Mouse (Mus musculus) brown adipose tissue, adult 24 weeks (tissue): Measurements from ENCODE around the gene Gas2. TPM values are rescaled to one million over a fixed set of nuclear protein-coding genes. Genes with fewer than 3 reads are reported as not detected.

Source experiments
- H3K27ac ChIP-seq: fragments of 200-500 bp; replicated peaks from 2 replicates; pipeline ENCODE4 v1.5.1; 2012; ENCODE audit warnings: low read depth, mild to moderate bottlenecking, low read length
- H3K4me1 ChIP-seq: fragments of 200-500 bp; 2 replicates; pipeline ENCODE4 v1.6.1; 2012; ENCODE audit warnings: low read length, mixed read lengths; ENCODE audit not compliant: control insufficient read depth, insufficient read depth, insufficient read length
- H3K4me3 ChIP-seq: fragments of 200-500 bp; 2 replicates; pipeline ENCODE4 v1.5.1; 2012; ENCODE audit warnings: low read depth, mild to moderate bottlenecking, low read length, moderate library complexity; ENCODE audit not compliant: insufficient read depth
- polyA plus RNA-seq: library from polyadenylated mRNA; stranded (reverse); fragments of >200 nt; gene quantifications from 2 replicates; pipeline ENCODE4 v1.2.4, GENCODE M21; 2012; ENCODE audit not compliant: missing spikeins, insufficient read depth, insufficient read length

The Gas2 gene
- 4.2 and 4.7 TPM in 2 replicates for polyA plus RNA-seq

DNA sequence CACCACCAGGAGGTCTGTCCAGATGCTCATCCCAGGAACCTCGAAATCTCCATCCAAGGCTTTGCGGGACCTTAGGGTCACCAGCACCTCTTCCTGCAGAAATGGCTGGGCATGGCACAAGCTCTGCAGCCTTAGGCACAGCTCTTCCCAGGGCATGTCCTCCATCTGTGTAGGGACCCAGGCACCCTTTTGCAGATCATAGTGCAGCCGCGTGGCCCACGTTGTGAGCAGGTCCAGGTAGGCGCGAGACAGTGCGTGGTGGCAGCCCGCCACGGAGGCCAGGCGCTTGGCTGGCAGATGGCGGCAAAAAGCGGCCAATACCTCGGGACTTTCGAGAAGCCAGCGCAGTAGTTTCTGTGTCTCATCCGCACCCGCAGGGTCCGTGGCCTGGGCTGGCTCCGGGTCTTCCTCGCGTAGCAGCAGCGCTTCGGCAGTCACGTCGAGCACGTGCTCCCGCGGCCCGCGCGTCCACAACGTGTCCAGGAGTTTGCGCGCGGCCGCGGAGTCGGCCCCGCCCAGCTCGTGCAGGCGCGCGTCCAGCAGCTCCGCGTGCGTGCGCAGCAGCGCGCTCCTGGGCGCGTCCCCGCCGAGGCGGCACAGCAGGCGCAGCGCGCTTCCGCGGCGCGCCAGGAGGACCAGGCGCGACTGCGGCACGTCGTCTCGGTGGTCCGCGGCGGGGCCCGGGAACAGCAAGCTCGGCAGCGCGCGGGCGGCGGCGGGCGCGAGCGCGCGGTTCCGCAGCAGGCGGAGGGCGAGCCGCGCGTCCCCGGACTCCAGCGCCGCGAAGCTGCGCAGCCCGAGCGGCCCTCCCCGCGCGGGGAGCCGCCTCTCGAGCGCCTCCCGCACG is at the start of gene Gas2:
TSS of gene Gas2 (plus strand) at position 766 of the 847 bp plus-strand sequence.
- Histone ChIP-seq H3K4me3 (peak within 1 kb of the TSS; percentile 84), H3K27ac (peak within 1 kb of the TSS; percentile 64), H3K4me1 (peaks cover 5% of the 10 kb centered on the region)

DNA sequence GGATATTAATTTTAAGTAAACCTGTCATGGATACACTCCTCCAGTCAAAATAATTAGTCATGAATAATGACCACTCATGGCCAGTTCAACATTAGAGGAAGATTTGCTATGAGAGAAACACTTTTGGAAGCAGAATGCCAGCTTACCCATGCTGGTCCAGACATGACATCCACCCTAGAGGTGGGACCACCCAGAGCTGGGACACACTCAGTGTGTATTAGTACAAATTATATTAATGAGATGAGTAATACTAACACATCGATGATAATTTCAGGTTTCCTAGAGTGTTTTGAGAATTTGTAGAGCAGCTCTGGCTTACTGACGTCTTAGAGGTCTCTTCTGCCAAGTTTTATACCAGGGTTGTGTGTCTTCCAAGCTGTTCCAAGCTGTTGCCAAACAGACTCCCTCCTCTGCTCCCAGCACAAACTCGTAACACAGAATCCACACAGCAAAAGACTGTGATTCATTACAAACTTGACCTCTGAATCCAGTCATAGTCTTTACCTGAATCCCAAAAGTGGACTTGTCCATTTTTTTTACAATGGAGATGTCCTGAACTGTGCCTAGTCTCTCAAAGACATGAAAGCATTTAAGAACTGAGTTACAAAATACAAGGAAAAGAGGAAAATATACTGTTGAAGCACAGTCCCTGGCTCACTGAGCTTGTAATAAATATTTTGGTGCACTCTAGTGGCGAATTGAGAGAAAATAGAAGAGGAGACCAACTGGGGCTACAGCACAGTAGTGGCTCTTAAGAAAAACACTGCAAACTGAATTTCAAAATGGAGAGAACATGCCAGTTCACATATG is 46.1 kb upstream of the Gas2 start:
- no peak overlapping the region for H3K27ac ChIP-seq
- H3K4me3 ChIP-seq, result no peak overlapping the region
- H3K4me1 ChIP-seq, result no peaks in the 10 kb centered on the region

DNA sequence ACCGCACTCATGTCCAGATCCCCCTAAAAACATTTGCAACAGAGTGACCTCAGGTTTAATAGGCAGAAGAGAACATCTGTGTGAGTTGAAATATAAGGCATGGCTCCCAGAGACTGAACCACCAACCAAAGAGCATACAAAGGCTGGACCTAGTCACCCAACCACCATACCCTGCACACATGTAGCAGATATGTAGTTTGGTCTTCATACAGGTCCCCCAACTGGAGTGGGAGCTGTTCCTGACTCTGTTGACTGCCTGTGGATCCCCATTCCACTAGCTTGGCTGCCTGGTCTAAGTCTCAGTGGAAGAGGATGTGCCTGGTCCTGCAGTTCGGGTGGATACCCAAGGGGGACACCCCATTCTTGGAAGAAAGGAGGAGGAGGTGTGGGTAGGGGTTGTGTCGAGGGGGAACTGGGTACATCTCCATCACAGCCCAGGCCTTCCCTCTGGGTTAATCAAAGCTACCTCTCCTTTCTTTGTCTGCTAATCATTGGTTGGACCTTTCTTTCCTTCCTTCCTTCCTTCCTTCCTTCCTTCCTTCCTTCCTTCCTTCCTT is 45.5 kb upstream of the Gas2 start:
- Histone ChIP-seq H3K27ac (no peak overlapping the region), H3K4me3 (no peak overlapping the region), H3K4me1 (no peaks in the 10 kb centered on the region)

DNA sequence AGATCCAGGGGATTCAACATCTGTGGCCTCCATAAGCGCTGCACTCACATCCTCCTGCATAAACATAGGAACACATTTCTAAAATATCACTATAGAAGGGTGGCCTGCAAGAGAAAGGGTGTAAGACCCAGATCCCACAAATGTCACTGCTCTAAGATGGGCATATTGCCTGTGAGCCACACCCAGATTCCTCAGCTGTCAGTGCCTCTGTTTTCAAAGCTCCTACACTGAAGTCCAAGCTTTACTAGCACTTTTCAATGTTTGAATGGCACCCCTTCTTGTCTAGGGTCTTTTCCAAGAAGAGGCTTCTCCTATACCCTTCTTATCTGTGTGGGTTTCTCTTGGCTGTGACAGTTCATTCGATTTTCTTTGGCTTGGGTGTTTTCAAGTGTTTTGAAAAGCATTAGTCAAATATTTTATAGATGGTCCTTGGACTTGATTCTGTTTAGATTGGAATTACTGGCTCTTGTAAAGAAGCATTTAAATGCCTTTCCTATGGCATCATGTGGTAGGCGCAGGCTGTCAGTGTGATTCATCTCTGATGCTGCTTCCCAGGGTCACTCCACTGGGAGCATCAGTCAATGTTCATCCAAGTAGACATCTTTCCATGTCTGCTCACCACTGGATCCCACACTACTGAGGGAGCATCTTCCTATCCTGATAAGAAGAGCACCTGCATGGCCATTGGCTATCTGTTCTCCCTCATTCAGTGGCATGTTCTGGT is 43.4 kb upstream of the Gas2 start:
- Histone ChIP-seq H3K4me1 (no peaks in the 10 kb centered on the region), H3K27ac (no peak overlapping the region), H3K4me3 (no peak overlapping the region)

DNA sequence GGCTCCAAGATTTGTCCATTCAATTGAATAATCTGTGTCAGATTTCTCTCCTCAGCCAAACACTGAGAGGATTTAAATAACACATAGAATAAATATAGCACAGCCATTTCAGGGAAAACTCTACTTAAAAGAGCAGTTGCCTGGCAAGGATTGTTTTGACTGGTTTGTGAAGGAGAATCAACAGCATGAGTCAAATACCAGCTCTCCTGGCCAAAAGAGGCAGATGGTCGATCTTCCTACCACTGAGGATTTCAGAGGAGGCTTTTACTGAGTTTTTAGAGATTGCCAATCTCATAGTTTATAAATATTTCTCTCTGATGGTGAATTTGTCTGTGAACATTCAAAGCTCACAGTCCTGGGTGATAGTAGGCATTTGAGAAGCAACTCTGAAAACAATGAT is 41.9 kb upstream of the Gas2 start:
- no peaks in the 10 kb centered on the region for H3K4me1 ChIP-seq
- no peak overlapping the region for H3K4me3 ChIP-seq
- H3K27ac ChIP-seq, result no peak overlapping the region

DNA sequence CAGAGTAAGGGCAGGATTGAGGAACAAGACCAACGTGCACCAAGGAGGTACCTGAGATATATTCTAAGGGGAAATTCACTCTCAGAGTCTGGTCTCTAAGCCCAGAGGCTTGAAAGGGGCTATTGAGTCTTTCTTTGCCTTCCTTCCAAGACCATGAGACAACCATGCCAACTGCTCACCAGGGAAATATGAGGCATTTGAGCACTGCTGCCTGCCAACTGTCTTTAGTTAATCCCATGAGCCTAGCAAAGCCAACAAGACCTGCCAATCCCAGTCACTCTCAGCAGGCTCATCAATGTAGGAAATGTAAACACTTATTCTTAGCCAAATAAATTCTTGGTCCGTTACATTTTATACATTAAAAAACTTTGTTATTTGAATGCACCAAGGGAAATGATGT is 40.3 kb upstream of the Gas2 start:
- Histone ChIP-seq H3K27ac (no peak overlapping the region), H3K4me1 (no peaks in the 10 kb centered on the region), H3K4me3 (no peak overlapping the region)

DNA sequence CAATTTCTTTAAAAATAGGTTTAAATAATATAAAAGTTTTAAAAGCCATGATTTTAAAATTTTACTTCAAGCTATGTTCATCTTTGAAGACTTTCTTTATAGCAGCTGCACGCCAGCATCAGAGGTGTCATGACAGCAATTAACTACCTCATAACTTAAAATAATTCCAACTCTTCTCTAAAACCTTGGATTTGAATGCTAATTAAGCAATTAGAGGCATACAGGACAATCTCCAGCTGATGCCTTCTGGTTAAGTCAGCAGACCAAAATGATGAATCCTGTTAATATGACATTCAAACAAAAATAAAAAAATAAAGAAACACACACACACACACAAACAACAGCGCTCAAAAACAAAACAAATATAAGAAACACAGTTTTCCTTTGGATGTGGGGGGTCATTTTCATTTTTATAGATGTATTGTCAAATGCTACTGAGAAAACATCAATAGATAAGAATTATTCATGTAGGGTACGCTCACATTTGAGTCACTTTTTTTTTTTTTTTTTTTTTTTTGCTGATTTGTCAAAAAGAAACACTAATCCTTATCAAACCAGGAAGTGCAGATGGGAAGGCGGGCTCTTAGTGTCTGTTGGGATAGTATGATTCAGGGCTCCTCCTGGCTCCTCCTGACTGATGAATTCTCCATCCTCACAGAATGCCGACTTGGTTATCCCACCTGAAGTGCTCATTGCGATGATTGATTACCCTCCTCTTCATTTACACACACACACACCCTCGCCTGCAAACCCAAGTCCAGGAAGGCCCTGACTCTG is 38.1 kb upstream of the Gas2 start:
- no peak overlapping the region for H3K27ac ChIP-seq

DNA sequence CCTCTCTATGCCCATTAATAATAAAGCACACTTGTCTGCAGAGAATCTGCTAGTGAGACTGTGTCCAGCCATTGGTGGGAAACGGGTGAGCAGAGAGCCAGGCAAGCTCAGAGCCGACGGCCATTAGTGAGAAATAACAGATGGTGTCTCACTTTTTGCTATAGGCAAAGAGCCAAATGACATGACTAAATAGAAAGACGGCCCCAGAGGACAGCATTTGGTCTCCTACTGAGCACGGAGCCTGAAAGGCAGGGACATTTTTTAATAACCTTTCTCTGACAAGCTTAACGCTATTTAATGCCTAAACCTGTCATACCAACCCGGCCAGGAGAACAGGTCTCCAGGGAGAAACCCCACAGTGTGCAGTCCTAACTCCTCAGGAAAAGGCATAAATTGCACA is 29.9 kb upstream of the Gas2 start:
- H3K4me3 ChIP-seq, result no peak overlapping the region
- H3K27ac ChIP-seq, result no peak overlapping the region
- no peaks in the 10 kb centered on the region for H3K4me1 ChIP-seq

More for the DNA sequence above, 38.1 kb upstream of the Gas2 start:
- Histone ChIP-seq H3K4me3 (no peak overlapping the region), H3K4me1 (no peaks in the 10 kb centered on the region)

DNA sequence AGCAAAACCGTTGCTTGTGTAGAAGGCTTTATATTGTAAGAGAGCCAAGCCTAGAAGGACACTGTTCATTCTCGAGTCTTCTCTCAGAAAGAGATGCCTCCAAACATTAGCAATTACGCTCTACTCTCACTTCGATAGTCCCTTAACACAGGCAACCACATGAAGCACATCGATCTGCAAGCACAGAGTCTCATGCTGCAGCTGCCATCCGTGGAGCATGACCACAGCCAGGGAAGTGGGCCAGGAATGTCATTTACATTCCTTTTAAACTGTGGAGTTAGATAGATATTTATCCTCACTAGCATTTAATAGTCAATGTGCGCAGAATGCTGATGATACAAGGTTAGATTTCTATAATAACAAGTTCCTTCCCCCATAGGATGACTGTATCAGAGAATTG is 21.3 kb upstream of the Gas2 start:
- no peak overlapping the region for H3K4me3 ChIP-seq
- no peak overlapping the region for H3K27ac ChIP-seq
- H3K4me1 ChIP-seq, result no peaks in the 10 kb centered on the region

DNA sequence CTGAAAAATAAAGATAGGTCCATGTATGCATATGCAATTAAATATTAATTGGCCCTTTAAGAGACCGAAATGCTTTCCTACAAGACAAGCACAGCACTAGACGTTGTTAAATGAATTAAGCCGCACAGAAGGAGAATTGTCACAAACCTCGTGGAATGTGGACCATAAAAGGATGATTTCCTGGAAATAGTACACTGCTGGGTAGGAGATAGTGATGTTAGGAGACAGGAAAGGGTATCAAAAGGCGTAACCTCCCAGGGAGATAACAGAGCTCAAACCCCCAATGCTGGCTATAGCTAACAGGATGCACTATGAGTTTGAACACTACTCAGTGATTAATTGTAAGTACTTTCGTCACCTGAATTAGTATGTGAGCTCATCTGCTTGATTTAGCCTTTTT is 10.9 kb upstream of the Gas2 start:
- Histone ChIP-seq H3K4me3 (no peak overlapping the region), H3K27ac (no peak overlapping the region), H3K4me1 (no peaks in the 10 kb centered on the region)

DNA sequence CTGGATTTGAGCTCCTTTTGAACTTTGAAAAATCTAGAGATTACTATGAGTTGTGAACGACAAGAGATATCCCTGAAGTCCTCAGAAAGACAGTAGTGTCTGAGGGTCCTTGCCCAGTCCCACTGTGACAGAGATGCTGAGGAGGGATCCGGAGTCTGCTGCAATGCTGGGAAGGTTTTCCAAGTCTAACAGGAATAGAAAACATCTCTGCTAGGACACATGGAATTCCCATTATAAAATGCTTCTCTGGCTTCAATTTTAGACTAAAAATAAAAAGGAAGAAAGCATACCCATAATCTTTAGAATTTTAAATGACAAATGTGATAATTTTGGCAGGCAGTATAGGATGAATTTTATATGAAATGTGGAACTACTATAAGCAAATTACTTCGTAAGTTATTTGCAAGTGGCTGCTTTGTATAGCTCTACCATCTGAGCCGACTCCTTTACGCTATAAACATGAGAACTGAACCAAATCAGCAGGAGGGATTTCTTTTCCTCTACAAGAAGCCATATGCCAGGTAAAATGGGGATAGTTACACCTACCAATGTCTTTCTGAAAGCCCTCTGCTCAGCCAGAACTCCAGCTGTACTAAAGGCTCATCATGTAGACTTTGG is 9.8 kb upstream of the Gas2 start:
- Histone ChIP-seq H3K27ac (no peak overlapping the region), H3K4me3 (no peak overlapping the region), H3K4me1 (no peaks in the 10 kb centered on the region)

DNA sequence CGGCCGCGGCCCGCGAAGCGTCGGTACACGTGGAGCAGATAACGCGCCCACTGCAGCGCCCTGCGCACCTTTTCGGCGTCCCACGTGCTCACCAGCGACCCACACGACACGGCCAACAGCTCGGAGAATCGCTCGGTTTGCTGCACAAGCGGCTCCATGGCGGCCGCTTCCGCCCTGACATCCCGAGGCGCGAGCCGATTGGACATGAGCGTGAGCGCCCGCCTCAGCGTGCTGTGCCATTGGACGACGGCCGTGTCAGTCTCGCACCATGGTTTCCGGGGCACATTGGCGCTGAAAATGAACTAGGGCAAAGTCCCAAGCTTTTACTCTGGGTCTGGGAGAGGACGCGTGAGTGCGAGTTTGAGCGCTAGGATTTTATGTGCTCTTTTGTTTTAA is 280 bp downstream of the Gas2 start, which contains the start of gene Fancf:
TSS of gene Fancf (minus strand) at position 171 of the 396 bp plus-strand sequence.
- Histone ChIP-seq H3K4me1 (peaks cover 5% of the 10 kb centered on the region), H3K4me3 (peak within 1 kb of the TSS; percentile 84), H3K27ac (peak within 1 kb of the TSS; percentile 64)

DNA sequence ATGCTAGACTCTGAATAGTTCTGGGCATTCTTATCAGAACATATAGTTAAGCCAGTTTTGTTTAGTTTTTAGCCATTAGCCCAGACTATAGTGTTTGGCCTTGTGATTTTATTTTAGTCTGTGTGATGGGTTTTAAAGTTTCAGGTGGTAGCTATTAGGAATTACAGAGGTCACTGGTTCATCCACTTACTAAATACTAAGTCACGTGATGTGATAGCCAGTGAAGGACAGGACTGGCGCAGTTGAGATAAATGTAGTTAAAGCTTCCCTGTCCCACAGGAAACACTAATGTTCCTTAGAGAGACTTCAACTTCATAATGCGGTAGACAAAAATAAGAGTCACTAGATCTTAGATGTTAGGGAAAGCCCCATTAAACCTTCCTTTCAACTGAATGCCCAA is 1.0 kb downstream of the Gas2 start:
- Histone ChIP-seq H3K27ac (no peak overlapping the region), H3K4me3 (no peak overlapping the region), H3K4me1 (peaks cover 5% of the 10 kb centered on the region)

DNA sequence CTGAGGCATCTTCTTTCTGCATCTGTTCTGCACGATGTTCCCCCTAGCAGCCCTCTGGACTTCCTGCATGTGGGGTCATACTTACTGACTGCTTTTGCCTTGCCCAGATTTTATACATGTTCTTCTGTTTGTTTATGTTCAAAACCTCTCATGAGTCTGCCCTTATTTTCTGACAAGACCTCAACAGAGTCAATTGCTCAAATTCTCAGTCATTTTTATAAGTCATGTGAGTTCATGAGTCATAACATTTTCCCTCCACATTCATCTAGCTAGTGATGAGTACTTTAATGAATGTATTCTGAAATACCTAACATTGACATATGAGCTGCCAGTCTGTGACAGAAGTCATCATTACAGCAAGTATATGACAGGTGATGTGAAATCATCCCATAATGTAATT is 3.5 kb downstream of the Gas2 start:
- peaks cover 5% of the 10 kb centered on the region for H3K4me1 ChIP-seq
- no peak overlapping the region for H3K27ac ChIP-seq

More for the DNA sequence above, 3.5 kb downstream of the Gas2 start:
- H3K4me3 ChIP-seq, result no peak overlapping the region
